Mouse (Mus musculus): ENCODE measurements around the gene Rfx2.
A peak's percentile ranks its signal among the peaks of the same experiment; 100 is the strongest.

The Rfx2 gene

GRCm38 (mm10) chr17:56788886-56789285, 41.9 kb downstream of the Rfx2 start:
- DNase-seq (ENCODE audit: low spot score in 2 of 2) = no peak

GRCm38 (mm10) chr17:56780291-56780978, 50.4 kb downstream of the Rfx2 start:
- no peak for DNase-seq (ENCODE audit: low spot score in 2 of 2)

GRCm38 (mm10) chr17:56778779-56779362, 51.9 kb downstream of the Rfx2 start:
- DNase-seq (ENCODE audit: low spot score in 2 of 2) = no peak

- DNase-seq (ENCODE audit: low spot score in 2 of 2) = no peak
These were observed 53.2 kb downstream of the Rfx2 start for GRCm38 (mm10) chr17:56777568-56777967.

- no peak for DNase-seq (ENCODE audit: low spot score in 2 of 2)
These were observed 60.9 kb downstream of the Rfx2 start, which contains the start of gene Prr22 for GRCm38 (mm10) chr17:56769950-56770349. Gene Prr22, plus strand, starts transcription at chr17:56770250.

GRCm38 (mm10) chr17:56768941-56769340, 61.9 kb downstream of the Rfx2 start:
- DNase-seq (ENCODE audit: low spot score in 2 of 2) = no peak

- DNase-seq (ENCODE audit: low spot score in 2 of 2) = no peak
These were observed 63.2 kb downstream of the Rfx2 start for GRCm38 (mm10) chr17:56767531-56768135.

GRCm38 (mm10) chr17:56766631-56767405, 64.0 kb downstream of the Rfx2 start:
- DNase-seq (ENCODE audit: low spot score in 2 of 2) = no peak

GRCm38 (mm10) chr17:56765431-56765830, 65.4 kb downstream of the Rfx2 start:
- DNase-seq (ENCODE audit: low spot score in 2 of 2) = no peak

GRCm38 (mm10) chr17:56764474-56765354, 66.1 kb downstream of the Rfx2 start, which contains the start of gene Dus3l:
Gene Dus3l, plus strand, starts transcription at chr17:56764757.
- peak; percentile 85 to 94 for DNase-seq (ENCODE audit: low spot score in 2 of 2)

- DNase-seq (ENCODE audit: low spot score in 2 of 2) = no peak
These were observed 67.0 kb downstream of the Rfx2 start for GRCm38 (mm10) chr17:56763741-56764250.

GRCm38 (mm10) chr17:56762769-56763731, 67.8 kb downstream of the Rfx2 start:
- peak; percentile 80 to 88 for DNase-seq (ENCODE audit: low spot score in 2 of 2)

GRCm38 (mm10) chr17:56761991-56762410, 68.8 kb downstream of the Rfx2 start:
- DNase-seq (ENCODE audit: low spot score in 2 of 2) = peak; percentile 92 to 97

- no peak for DNase-seq (ENCODE audit: low spot score in 2 of 2)
These were observed 69.7 kb downstream of the Rfx2 start for GRCm38 (mm10) chr17:56761077-56761476.

- no peak for DNase-seq (ENCODE audit: low spot score in 2 of 2)
These were observed 71.6 kb downstream of the Rfx2 start for GRCm38 (mm10) chr17:56759261-56759660.

- DNase-seq (ENCODE audit: low spot score in 2 of 2) = peak; percentile 85 to 93
These were observed 72.7 kb downstream of the Rfx2 start for GRCm38 (mm10) chr17:56758132-56758531.

GRCm38 (mm10) chr17:56757416-56758123, 73.2 kb downstream of the Rfx2 start, which contains the start of gene Nrtn:
Gene Nrtn, minus strand, starts transcription at chr17:56757530.
- peak; percentile 89 to 92 for DNase-seq (ENCODE audit: low spot score in 2 of 2)

GRCm38 (mm10) chr17:56756703-56757399, 74.0 kb downstream of the Rfx2 start:
- peak in 1 of 2 experiments; percentile 72 for DNase-seq (ENCODE audit: low spot score in 2 of 2)
